Mouse (Mus musculus) stomach, embryonic 14.5 days (tissue): ENCODE data around the gene Chchd2. TPM values are rescaled to one million over a fixed set of nuclear protein-coding genes. Genes with fewer than 3 reads are reported as not detected.

ENCODE experiments used
- ATAC-seq: fragments of 200-750 bp; cut with Nextera tagmentation; 2 replicates; pipeline ENCODE4 v1.8.0; 2017; ENCODE audit warnings: low read depth, moderate TSS enrichment; ENCODE audit not compliant: insufficient number of reproducible peaks, insufficient read depth, low FRiP score
- H3K27ac ChIP-seq: fragments of 300-500 bp; sonication (generic); 2 replicates; pipeline ENCODE4 v1.5.1; 2014; ENCODE audit warnings: mild to moderate bottlenecking, low read length, moderate library complexity, mixed read lengths
- H3K27me3 ChIP-seq: fragments of 300-500 bp; sonication (generic); 2 replicates; pipeline ENCODE4 v1.6.1; 2014; ENCODE audit warnings: low read length, control low read depth, mixed read lengths; ENCODE audit not compliant: control insufficient read depth, insufficient read depth
- H3K36me3 ChIP-seq: fragments of 300-500 bp; sonication (generic); 2 replicates; pipeline ENCODE4 v1.6.1; 2014; ENCODE audit warnings: mild to moderate bottlenecking, control low read depth, low read length, moderate library complexity, mixed read lengths; ENCODE audit not compliant: control insufficient read depth, insufficient read depth
- H3K4me1 ChIP-seq: fragments of 300-500 bp; sonication (generic); 2 replicates; pipeline ENCODE4 v1.6.1; 2014; ENCODE audit warnings: low read length, control low read depth, mixed read lengths; ENCODE audit not compliant: control insufficient read depth, insufficient read depth
- H3K4me2 ChIP-seq: fragments of 300-500 bp; sonication (generic); replicated peaks from 2 replicates; pipeline ENCODE4 v1.6.1; 2014; ENCODE audit warnings: low read depth, low read length, control low read depth
- H3K4me3 ChIP-seq: fragments of 300-500 bp; sonication (generic); 2 replicates; pipeline ENCODE4 v1.5.1; 2014; ENCODE audit warnings: low read depth, low read length, control low read depth
- H3K9ac ChIP-seq: fragments of 300-500 bp; sonication (generic); replicated peaks from 2 replicates; pipeline ENCODE4 v1.6.1; 2014; ENCODE audit warnings: low read depth, mild to moderate bottlenecking, control low read depth, low read length, moderate library complexity, mixed read lengths
- H3K9me3 ChIP-seq: fragments of 300-500 bp; sonication (generic); 2 replicates; pipeline ENCODE4 v1.6.1; 2016; ENCODE audit warnings: low read depth, low read length, control low read depth; ENCODE audit not compliant: control insufficient read depth
- WGBS: fragments of 180-500 bp; shearing (Covaris S2); extraction: QIAGEN DNeasy Blood & Tissue Kit; methylation state at CpG from one replicate; pipeline ENCODE4 v1.1.7; 2014; 5-methylcytosine and 5-hydroxymethylcytosine counted together
- polyA plus RNA-seq: library from polyadenylated mRNA; unstranded; fragments of >200 nt; fragmentation: Nextera tagmentation; extraction: Ambion mirVana; gene quantifications from 2 replicates; pipeline ENCODE4 v1.2.1, GENCODE M21; 2014

Gene Chchd2
- 795 and 869 TPM in 2 replicates for polyA plus RNA-seq

DNA sequence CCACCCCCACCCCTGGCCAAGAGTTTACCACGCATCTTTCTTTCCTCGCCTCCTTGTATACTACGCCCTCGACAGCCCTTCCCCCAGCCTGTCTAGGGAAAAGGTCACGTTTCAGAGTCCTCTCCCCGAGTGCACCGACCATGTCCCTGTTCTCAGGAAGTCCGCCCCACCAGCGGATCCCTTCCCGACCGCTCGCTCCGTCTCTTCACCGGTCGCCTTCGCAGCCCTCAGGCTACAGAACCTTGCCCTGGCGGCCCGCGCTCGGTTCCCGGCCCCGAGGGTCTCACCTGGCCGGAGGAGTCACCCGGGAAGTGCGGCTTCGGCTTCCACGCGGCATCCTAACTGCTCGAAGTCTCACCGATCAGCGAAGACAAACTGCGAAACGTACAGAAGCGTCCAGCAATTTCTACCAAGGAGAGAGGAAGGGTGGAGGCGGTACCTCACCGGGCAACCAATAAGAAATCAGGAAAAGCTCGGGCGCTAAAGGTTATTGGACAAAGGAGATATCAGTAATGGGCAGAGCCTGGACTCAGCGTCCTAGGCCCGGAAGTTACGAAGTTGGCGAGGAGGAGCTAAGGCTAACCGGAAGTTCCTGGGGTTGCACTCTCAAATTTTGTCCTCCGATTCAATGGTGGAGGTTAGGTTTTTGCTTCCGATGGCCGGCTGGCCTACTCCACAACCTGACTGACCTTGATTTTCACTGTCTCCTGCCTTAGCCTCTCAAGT lies at the start of gene Chchd2:
Gene Chchd2 (minus strand): TSS at position 560 of the 726 bp plus-strand sequence.
- Histone ChIP-seq H3K9ac (peak within 1 kb of the TSS; percentile 66), H3K4me2 (peak within 1 kb of the TSS; percentile 80), H3K4me3 (peak within 1 kb of the TSS; percentile 59), H3K36me3 (peaks cover 9% of the 10 kb centered on the region), H3K9me3 (no peaks in the 10 kb centered on the region), H3K27me3 (no peaks in the 10 kb centered on the region), H3K4me1 (peaks cover 3% of the 10 kb centered on the region; the same call in 1 of the 2 replicates), H3K27ac (peak within 1 kb of the TSS; percentile 88)
- WGBS = under 1% methylated on average over 46 of the region's 46 CpGs
- peak; percentile 100 for ATAC-seq

DNA sequence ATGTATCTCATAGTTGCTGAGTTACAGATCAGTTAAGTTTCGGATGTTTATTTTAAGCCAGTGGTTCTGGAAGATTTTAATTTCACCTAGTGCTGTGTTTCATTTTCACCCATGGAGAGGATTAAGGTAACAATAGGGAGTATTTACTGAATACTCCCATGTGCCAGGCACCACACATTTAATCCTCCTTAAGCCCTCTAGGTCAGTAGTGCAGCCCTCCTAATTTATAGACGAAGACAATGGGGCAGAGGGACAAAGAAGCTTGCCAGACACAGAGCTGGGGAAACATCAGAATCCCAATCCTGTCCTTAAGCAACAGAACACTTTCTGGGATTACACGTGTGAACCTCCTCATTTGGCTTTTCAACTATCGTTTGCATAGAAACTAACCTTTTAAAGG lies 49.7 kb upstream of the Chchd2 start:
- WGBS = 51% methylated on average over 4 of the region's 4 CpGs
- no peak overlapping the region for H3K4me2 ChIP-seq

DNA sequence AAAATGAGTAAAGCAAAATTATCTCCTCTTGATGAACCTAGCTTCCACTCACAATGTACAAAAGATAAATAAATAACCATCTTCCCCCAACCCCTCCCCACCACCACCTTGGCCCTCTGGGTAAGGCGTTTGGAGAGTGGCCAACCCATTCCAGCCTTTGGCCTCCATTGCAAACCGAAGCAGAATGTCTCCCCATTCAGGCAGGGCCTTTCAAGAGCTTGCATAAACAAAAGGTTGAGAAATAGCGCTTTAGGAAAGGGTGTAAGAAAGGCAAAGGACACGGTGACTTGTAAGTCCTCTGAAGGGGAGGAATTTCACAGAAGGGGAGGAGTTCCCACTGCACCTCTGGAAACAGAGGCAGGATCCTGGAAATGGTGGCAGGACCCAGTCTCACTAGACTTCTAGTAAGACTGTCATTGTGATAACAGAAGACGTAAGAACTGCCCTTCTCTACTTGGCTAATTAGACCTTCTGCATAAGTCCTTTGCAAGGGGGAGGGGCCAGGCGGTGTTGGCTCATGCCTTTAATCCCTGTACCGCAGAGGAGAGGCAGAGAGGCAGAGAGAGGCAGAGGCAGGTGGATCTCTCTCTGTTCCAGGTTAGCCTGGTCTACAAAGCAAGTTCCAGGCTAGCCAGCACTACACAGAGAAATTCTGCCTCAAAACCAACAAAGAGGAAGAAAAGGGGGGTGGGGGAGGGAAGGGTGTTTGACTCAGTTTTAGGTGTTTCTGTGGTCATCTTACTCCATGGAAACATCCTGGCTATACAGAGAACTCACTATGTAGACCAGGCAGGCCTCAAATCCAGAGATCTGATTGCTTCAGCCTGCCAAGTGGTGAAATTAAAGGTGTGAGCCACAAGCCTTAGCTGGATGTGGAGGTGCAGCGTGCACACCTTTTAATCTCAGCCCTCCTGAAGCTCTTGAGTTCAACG lies 42.9 kb upstream of the Chchd2 start:
- no peak overlapping the region for H3K9ac ChIP-seq
- no peaks in the 10 kb centered on the region for H3K9me3 ChIP-seq
- ATAC-seq = no peak
- no peak overlapping the region for H3K27ac ChIP-seq
- H3K4me2 ChIP-seq = no peak overlapping the region
- no peak overlapping the region for H3K4me3 ChIP-seq
- H3K27me3 ChIP-seq = no peaks in the 10 kb centered on the region
- 43% methylated on average over 9 of the region's 9 CpGs for WGBS
- H3K36me3 ChIP-seq = no peaks in the 10 kb centered on the region
- H3K4me1 ChIP-seq = no peaks in the 10 kb centered on the region

More for the DNA sequence above, 49.7 kb upstream of the Chchd2 start:
- ATAC-seq = no peak
- H3K4me1 ChIP-seq = no peaks in the 10 kb centered on the region
- H3K27me3 ChIP-seq = no peaks in the 10 kb centered on the region
- no peak overlapping the region for H3K27ac ChIP-seq
- H3K9ac ChIP-seq = no peak overlapping the region
- H3K36me3 ChIP-seq = no peaks in the 10 kb centered on the region
- H3K9me3 ChIP-seq = no peaks in the 10 kb centered on the region
- H3K4me3 ChIP-seq = no peak overlapping the region

DNA sequence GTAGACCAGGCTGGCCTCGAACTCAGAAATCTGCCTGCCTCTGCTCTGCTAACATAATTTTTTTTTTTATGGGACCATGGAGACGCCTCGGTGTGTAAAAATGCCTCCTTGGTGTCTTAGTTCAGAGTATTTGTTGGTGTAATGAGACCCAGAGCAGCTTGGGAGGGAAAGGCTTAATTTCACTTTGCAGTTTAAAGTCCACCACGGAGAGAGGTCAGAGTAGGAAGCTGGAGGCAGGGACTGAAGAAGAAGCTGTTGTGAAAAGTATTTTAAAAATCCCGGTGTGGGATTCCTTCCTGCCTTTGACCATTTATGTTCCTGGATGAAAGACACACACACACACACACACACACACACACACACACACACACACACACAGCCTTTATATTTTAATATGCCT lies 38.7 kb upstream of the Chchd2 start:
- no peaks in the 10 kb centered on the region for H3K27me3 ChIP-seq
- 78% methylated on average over 5 of the region's 5 CpGs for WGBS
- no peak for ATAC-seq
- no peaks in the 10 kb centered on the region for H3K9me3 ChIP-seq
- H3K36me3 ChIP-seq = no peaks in the 10 kb centered on the region
- H3K4me2 ChIP-seq = no peak overlapping the region
- H3K4me3 ChIP-seq = no peak overlapping the region
- no peak overlapping the region for H3K9ac ChIP-seq
- no peaks in the 10 kb centered on the region for H3K4me1 ChIP-seq
- no peak overlapping the region for H3K27ac ChIP-seq

DNA sequence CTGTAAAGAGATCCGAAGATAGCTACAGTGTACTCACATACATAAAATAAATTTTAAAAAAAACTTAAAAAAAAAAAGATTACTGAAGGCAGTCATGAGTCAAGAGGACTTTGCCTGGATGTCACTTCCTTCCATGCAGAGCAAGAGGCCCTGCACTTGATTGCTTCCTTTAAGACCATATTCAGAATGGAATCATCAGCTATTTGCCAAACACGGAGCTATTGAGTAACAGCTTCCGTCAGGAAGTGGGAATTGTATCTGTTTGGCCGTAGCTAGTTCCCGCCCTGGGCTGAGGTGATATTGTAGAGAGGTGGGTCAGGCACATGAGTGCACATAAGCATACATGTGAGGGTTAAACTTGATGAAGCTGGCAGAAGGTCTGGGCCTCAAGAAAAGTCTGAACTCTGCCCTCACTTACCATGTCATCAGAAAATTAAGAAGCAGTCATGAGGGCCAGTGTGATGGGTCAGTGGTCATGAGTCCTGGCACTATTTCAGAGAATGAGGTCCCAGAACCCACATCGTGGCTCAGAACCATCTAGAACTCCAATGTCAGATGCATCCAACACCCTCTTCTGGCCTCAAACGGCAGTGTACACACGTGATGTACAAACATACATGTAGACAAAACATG lies 37.7 kb upstream of the Chchd2 start:
- Histone ChIP-seq H3K9me3 (no peaks in the 10 kb centered on the region), H3K36me3 (no peaks in the 10 kb centered on the region), H3K4me1 (no peaks in the 10 kb centered on the region), H3K9ac (no peak overlapping the region), H3K27ac (no peak overlapping the region), H3K4me2 (no peak overlapping the region), H3K27me3 (no peaks in the 10 kb centered on the region), H3K4me3 (no peak overlapping the region)
- no peak for ATAC-seq
- WGBS = 88% methylated on average over 8 of the region's 8 CpGs

DNA sequence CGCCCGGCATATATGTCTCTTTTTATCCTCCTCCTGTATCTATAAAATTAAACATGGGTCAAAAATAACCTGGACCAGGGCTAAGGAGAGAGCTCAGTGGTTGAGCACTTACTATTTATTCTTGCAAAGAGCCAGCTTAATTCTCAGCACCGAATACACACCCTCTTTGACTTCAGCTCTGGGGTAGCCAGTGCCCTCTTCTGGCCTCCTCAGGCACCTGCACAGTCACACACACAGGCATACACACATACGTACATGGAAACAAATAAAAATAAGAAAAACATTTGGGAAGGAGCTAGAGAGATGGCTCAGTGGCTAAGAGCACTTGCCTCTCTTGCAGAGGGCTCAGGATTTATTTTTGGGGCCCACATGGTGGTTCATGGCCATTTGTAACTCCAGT lies 34.7 kb upstream of the Chchd2 start:
- no peaks in the 10 kb centered on the region for H3K36me3 ChIP-seq
- no peak overlapping the region for H3K4me3 ChIP-seq
- ATAC-seq = no peak
- no peaks in the 10 kb centered on the region for H3K27me3 ChIP-seq
- no peaks in the 10 kb centered on the region for H3K9me3 ChIP-seq
- no peaks in the 10 kb centered on the region for H3K4me1 ChIP-seq
- H3K4me2 ChIP-seq = no peak overlapping the region
- no peak overlapping the region for H3K9ac ChIP-seq
- H3K27ac ChIP-seq = no peak overlapping the region
- WGBS = 86% methylated on average over 4 of the region's 4 CpGs

DNA sequence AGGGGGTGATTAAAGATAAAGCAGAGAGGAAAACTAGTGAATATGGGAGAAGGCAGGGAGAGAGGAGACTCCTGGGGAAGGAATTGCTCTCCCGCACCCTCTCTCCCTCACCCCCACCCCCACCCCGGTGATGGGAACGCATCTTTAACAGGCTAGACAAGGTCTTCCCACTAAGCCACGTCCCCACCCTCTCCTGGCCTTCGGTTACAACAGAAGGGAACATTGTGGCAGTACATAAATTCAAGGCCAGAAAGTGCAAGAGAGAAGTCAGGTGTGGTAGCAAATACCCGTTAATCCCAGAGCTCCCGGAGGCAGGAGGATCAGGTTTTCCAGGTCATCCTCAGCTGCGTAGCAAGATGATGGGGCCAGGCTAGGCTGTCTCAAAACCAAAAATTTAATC lies 32.0 kb upstream of the Chchd2 start:
- no peak for ATAC-seq
- no peaks in the 10 kb centered on the region for H3K9me3 ChIP-seq
- H3K4me1 ChIP-seq = no peaks in the 10 kb centered on the region
- no peak overlapping the region for H3K4me2 ChIP-seq
- 62% methylated on average over 8 of the region's 8 CpGs for WGBS
- H3K9ac ChIP-seq = no peak overlapping the region
- H3K4me3 ChIP-seq = no peak overlapping the region
- no peak overlapping the region for H3K27ac ChIP-seq
- H3K36me3 ChIP-seq = no peaks in the 10 kb centered on the region
- no peaks in the 10 kb centered on the region for H3K27me3 ChIP-seq

DNA sequence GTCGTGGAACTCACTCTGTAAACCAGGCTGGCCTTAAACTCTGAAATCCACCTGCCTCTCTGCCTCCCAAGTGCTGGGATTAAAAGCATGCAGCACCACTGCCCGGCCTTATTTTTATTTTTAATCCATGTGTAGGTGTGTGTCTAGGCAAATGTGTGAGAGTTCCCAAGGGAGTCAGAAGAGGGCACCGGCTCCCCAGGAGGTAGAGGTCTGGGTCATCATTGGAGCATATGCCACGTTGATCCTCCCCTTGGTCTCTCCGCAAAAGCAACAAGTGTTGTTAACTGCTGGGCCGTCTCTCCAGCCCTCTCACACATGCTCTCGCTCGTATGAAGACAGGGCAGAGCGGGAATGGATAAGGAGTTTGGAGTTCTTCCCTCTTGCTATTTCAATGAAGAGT lies 31.5 kb upstream of the Chchd2 start:
- Histone ChIP-seq H3K4me1 (no peaks in the 10 kb centered on the region), H3K9ac (no peak overlapping the region), H3K36me3 (no peaks in the 10 kb centered on the region), H3K4me2 (no peak overlapping the region), H3K4me3 (no peak overlapping the region), H3K27me3 (no peaks in the 10 kb centered on the region), H3K9me3 (no peaks in the 10 kb centered on the region), H3K27ac (no peak overlapping the region)
- 75% methylated on average over 9 of the region's 9 CpGs for WGBS
- no peak for ATAC-seq
